Mouse (Mus musculus) spleen, postnatal 36 days (tissue): ENCODE measurements around the gene Mgp.

Experiments
- DNase-seq, 2 experiments: peaks; one replicate each; pipeline ENCODE4 v3.0.0; 2022; ENCODE audit warnings: low spot score in 2 of 2, mixed read lengths in 1 of 2

Gene Mgp

GRCm38 (mm10) chr6:136852762-136853161, 22.9 kb downstream of the Mgp start:
- DNase-seq: no peak

GRCm38 (mm10) chr6:136852348-136852747, 23.3 kb downstream of the Mgp start:
- DNase-seq: no peak

- no peak for DNase-seq
These were observed 25.4 kb downstream of the Mgp start for GRCm38 (mm10) chr6:136850267-136850666.

DNA sequence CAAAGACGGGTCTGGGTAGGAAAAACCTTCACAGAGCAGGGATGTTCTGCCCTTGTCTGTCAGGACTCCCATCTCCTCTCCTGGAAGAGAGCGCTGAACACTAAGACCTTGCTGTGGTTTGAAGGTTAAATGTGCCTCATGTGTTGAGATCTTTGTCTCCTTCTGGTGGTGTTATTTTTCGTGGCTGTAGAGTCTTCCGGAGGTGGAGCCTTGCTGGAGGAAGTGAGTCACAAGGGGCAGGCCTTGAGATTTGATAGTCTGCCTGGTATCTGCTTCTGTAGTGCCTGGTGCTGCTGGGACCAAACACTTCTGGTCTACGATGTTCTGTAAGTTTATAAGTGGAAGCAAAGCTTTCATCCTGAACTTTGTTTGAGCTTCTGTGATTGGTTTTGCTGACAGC, 26.7 kb downstream of the Mgp start:
- DNase-seq: no peak

GRCm38 (mm10) chr6:136848399-136848798, 27.2 kb downstream of the Mgp start:
- no peak for DNase-seq

DNA sequence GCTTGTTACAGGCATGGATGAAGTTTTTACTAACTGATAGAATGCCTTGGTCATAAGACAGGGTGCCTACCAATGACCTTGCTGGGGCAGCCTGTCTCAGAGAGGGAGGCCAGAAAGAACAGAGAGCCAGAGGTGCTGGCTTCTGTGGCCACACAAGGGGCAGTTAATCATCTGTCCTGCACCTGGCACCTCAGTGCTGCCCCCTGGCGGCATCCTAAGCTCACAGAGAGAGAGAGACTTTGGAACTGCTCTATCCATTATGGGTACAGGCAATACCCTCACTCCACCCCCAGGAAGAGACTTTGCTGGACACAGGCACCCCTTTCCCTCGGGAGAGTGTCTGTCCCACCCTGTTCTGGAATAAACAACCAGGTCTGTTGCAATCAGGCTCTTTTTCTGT, 27.8 kb downstream of the Mgp start:
- peak; percentile 48 to 64 for DNase-seq

- no peak for DNase-seq
These were observed 28.4 kb downstream of the Mgp start for GRCm38 (mm10) chr6:136847267-136847666.

GRCm38 (mm10) chr6:136845706-136846480, 29.7 kb downstream of the Mgp start:
- no peak for DNase-seq

DNA sequence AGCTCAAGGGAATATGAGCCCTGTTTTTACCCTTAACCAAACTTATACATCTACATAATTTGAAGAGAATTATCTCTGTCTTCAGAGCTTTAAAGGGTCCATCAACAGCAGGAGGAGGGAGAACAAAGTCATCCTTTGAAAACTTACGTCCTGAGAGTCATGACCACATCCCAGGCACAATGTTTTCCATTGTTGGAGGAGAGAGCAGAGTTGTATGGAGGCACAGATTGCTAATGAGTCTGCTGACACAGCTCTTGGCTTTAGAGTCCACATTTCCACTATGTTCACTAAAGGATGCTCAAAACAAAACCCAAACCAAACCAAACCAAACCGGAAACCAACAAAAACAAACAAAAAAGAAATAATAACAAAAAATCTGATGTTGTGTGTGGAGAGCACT, 30.7 kb downstream of the Mgp start:
- no peak for DNase-seq

GRCm38 (mm10) chr6:136837323-136837722, 38.3 kb downstream of the Mgp start:
- no peak for DNase-seq

DNA sequence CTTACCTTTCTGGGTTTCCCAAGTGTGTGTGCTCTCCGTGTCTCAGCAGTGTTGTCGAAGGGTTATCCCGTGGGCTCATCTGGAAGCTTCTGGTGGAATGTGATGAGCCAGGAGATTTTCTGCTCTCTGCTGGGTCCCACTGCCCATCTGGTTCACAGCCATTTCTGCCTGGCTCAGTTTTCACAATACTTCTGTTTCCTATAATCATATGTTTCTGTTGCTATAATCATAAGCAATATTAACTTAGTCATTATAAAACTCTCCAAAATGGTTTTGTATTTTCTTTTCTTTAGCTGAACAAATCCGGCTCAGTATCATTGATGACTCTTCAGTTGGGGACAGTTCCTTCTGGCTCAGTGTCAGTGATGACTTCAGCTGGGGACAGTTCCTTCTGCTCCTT, 40.3 kb downstream of the Mgp start, which contains the start of gene Smco3:
Gene Smco3 (minus strand): TSS at position 101 of the 400 bp plus-strand sequence.
- DNase-seq: no peak

DNA sequence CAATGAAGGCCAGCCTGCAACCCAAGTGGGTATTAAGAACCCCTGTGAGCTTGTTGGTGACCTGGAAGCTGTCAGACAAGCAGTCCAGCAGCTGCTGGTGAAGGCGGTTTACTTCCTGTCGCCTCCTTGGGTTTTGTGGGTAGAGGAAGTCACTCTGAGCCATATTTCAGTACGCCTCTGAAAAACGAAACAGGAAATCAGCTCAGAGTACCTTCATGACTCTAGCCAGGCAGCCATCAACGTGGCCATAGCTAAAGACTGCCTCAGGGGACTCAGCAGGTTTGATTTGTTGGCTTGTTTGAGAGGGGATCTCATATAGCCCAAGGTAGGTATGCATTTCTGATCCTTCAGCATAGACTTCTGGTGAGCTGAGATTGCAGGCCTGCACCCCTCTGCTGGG, 43.9 kb downstream of the Mgp start:
- DNase-seq: peak; percentile 42 to 46

DNA sequence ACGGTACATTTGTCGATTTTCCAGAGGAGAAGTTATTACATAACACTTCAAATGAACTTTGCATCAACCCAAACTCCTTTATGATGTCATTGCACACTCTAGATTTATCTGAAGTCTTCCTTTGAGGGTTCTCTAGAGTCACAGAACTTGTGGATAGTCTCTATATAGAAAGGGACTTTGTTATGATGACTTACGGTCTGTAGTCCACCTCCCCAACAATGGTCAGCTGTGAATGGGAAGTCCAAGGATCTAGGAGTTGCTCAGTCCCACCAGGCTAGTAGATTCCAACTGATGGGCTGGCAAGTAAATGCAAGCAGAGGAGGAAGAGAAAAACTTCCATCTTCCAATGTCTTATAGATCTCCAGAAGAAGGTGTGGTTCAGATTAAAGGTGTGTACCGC, 46.9 kb downstream of the Mgp start:
- no peak for DNase-seq

DNA sequence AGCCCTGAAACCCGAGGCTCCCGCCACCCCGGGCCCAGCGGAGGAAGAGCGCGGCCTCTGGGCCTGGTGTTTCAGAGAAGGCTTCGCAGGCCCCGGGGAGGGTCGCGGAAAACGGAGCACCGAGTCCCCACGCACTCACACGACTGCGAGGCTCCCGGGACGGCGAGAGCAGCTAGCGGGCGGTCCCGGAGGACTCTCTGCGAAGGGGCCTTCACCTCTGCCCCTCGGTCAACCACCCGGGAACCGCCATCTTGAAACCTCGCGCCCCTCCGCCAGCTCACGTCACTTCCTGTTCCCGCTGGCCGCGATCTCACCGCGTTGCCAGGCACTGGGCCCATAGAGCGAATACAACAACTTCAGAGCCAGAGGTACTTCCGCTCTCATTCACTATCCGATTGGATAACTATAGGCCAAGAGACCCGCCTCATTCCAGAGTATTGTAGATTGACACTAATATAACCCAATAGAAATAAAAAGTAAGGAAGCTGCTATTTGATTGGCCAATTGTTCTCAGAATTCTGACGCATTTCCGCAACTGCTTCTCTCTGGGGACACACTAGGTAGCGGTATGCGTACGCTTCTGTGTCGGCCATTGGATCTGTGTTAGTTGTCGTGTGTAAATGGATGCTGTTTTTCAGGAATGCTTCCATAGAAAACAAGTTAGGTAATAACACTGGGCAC, 47.6 kb downstream of the Mgp start, which contains the start of gene Wbp11:
Gene Wbp11 (minus strand): TSS at position 353 of the 681 bp plus-strand sequence.
- DNase-seq: peak; percentile 95 to 97

GRCm38 (mm10) chr6:136827516-136827880, 48.1 kb downstream of the Mgp start, which contains the start of gene BC049715:
Gene BC049715 (plus strand): TSS chr6:136827626.
- no peak for DNase-seq

GRCm38 (mm10) chr6:136827116-136827515, 48.5 kb downstream of the Mgp start:
- no peak for DNase-seq

- DNase-seq: no peak
These were observed 50.6 kb downstream of the Mgp start for GRCm38 (mm10) chr6:136824987-136825386.
